Mouse (Mus musculus): ENCODE measurements around the gene Cav2. TPM values are rescaled to one million over a fixed set of nuclear protein-coding genes. Genes with fewer than 3 reads are reported as not detected.

Gene Cav2
- total RNA-seq (2015) (15.2 and 16.2 TPM in 2 replicates), total RNA-seq (2017) (8.4 and 9.1 TPM in 2 replicates)

DNA sequence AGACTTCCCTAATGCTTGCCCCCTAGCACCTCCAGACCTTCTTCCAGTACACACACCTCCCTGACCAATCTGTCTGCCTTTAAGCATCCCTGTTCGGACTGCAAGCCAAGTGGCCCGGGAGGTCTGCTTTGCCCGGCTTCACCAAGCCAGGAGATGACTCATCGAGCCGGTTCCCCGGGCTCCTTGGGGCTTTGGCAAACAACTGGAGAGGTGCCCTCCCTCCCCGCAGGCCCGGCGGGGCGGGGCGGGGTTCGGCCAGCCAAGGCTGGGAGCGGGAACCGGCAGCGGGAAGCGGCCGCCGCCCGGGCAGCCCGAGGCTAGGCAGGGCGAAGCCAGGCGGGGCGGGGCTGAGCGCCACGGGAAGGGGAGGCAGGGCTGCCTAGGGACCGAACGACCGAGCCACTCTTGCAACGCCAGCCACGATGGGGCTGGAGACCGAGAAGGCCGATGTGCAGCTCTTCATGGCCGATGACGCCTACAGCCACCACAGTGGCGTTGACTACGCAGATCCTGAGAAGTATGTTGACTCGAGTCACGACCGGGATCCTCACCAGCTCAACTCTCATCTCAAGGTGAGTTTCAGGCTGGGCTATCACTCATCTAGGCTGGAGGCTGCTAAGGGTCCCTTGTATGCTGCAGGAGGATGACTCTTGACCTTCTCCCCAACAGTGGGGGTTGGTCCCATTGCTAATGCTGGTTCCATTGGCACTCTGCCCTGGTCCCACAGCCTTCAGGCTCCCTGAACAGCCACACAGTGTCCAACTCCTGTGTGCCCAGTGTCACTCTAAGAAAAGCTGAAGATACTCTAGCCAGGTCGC is at the start of gene Cav2:
TSS of gene Cav2 (plus strand) at position 247 of the 818 bp plus-strand sequence.
- ATAC-seq (ENCODE audit: poor library complexity, severe bottlenecking): peak; percentile 81

DNA sequence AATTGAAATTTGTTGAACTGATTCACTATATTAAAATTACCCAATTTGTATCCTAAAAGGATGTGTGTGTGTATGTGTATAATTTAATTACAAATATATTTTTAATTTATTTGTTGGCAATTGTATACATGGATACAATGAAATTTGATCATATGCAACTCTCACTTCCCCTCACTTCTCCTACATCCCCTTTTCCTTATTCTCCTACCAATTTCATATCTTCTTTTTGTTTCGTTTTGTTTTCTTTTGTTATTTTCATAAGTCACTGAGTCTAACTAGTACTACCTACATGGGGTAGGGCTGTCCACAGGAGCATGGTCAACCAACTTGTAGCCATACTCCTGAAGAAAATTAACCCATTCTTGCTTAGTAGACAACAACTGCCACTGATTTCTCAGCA is 41.3 kb upstream of the Cav2 start:
- peak; percentile 70 for ATAC-seq (ENCODE audit: poor library complexity, severe bottlenecking)

DNA sequence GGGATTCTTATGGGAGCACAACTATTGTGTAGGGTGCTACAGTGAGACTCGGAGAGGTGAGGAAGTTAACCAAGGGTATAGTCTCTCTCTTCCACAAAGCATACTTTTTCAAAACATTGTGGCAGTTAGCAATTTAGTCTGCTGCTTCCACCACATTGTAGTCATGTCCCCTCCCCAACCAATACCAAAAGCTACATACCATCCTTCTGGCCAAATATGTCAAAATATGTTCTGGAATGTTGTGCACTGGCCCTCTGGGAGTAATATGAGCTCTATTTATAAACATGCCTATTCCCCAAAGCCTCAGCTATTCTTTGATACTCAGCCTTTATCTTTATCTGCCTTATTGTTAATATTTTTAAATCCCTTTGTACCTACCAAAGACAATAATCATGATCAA is 40.0 kb upstream of the Cav2 start:
- no peak for ATAC-seq (ENCODE audit: poor library complexity, severe bottlenecking)

DNA sequence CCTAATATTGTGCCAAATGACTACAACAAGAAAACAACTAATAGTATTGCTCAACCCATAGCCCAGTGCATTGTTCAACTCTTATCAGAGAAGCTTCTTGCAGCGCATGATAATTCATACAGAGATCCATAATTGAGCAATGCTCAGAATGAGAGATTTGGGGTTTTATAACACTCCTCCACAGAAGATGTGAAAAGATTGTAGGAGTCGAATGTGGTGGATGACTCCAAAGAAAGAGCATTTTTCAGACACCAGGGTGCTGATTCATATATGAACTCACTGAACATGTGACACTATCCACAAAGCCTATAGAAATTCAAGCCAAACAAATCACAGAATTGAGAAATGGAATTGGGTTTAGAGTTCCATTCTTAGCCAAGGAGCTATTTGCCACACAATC is 34.0 kb upstream of the Cav2 start:
- no peak for ATAC-seq (ENCODE audit: poor library complexity, severe bottlenecking)

DNA sequence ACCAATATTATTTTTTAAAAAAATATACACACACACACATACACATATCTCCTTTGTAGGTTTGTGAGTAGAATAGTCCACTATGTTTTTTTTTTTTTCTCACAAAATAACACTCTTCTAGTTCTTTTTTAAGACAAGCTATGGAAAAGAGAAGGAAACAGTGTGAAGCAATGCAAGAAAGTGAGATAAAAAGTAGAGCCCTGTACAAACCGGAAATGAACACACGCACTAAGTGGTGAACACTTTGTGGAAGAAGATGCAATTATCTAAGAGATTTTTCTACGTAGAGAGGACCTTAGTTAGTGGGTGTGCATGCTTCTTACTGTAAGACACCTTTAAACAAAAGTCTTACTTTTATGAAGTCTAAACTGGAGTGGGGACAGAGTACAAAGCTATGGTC is 33.3 kb upstream of the Cav2 start:
- ATAC-seq (ENCODE audit: poor library complexity, severe bottlenecking): peak; percentile 63

DNA sequence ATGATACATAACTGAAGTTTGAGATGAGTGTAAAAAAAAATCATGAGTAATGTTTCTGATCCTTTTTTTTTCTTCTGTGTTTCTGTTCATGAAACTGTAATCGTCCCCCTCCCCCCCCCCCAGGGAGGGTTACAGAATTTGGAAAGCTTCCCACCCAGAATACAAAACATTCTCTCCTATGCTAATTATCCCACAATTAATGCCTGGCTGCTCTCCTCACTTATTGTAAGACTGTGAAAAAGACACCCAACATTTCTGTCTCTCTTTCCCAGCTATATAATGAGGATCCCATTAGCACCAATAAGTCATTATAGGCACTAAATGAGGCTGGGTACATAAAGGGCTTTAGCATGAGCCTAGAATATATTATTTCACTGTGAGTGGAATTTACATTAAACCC is 32.7 kb upstream of the Cav2 start:
- no peak for ATAC-seq (ENCODE audit: poor library complexity, severe bottlenecking)

DNA sequence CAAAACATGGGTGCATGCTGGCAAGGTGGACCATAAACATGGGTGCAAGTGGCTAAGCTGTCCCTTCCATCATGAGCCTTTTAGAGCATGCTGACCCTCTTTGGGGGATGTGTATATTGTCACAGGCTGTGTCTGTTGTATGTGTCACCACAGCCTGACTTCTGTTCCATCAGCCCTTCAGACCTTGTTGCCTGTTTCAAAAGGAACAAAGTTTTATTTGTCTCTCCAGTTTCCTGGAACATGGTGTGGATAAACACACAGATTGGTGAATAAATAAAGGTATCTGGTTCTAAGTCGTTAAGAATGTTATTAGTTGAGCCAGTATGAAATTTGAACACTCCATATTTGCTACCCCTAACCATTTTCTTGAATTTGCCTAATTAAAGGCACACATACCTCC is 29.0 kb upstream of the Cav2 start:
- ATAC-seq (ENCODE audit: poor library complexity, severe bottlenecking): no peak

DNA sequence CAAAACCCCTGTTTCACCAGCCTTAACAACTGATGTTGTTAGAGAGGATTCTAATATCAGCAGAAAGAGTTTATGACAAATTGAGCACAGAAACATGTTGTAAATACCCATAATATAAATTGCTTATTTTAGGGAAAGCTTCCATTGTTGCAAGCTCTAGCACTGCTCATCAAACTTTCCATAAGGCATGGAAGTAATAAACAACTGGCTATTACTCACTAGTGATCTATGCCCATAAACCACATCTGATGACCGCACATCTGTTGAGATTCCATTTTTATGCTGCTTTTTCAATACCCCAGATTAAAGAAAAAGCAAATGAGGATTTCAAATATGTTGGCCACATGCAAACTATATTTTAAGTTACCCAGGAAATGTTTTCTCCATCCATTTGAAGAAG is 22.8 kb upstream of the Cav2 start:
- no peak for ATAC-seq (ENCODE audit: poor library complexity, severe bottlenecking)

DNA sequence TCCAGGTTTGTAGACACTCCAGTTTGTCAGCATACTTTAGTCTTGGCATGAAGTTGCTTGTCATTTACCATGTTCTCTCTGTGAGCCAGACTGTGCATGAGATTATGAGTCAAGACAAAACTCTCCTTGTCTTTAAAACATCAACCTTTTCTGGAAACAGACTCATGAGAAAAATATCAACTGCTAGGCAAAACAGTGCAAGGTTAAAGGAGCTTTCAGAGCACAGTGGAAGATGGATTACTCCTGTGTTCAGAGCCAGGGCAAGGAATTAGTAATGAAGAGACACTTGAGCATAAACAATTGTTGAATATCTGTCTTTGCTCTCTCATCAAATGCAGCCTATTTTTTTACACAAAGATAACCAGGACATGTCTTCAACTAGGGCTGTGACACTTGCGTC is 22.1 kb upstream of the Cav2 start:
- no peak for ATAC-seq (ENCODE audit: poor library complexity, severe bottlenecking)

DNA sequence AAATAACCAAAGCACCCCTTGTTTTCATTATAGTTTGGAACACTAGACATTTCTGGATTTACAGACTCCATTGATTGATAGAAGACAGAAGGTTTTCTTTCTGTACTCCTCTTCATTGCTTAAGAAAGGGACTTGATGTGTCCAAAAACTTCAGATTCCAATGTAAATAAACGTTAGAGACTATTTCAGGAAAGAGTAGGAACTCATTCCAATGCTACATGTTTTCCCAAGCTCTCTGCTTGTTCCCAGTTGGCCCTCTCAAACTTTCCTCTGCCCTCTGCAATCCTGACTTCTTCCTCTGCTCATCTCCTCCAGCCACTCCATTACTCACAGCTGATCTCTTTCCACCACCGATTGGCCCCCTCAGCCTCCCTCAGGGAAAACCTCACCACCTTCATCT is 18.2 kb upstream of the Cav2 start:
- ATAC-seq (ENCODE audit: poor library complexity, severe bottlenecking): no peak

DNA sequence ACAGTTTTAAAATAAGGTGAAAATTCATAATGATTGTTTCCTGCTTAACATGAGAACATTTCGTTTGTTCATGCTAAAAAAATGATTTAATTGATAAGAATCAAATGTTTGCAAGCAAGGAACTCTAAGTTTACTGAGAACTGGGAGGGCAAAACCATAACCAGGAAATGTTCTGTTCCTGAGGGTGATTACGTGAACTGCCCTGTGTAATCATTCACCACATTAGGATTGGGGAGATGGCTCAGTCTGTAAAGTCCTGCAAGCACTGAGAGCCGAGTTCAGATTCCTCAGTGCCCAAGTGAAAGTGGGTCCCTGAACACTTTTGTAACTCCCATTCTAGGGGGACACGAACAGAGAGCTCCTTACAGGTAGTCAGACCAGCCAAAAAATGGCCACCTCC is 15.9 kb upstream of the Cav2 start:
- ATAC-seq (ENCODE audit: poor library complexity, severe bottlenecking): no peak

DNA sequence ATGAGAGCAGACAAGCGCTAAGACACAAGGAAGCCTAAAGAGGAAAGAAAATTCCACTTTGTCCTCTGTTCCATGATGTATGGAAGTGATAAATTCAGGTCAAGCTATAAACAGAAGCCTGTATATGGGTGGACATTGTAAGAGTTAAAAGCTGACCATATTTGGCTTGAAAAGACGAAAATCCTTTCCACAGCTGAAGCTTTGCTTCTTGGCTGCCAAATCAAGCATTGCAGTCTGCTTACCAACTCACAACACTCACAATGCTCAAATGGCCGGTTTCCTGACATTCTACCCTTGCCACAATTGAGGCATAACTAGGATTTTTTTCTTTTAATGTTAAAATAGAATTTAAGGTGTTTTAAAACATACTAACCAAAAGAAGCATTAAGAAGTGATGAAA is 14.5 kb upstream of the Cav2 start:
- no peak for ATAC-seq (ENCODE audit: poor library complexity, severe bottlenecking)

DNA sequence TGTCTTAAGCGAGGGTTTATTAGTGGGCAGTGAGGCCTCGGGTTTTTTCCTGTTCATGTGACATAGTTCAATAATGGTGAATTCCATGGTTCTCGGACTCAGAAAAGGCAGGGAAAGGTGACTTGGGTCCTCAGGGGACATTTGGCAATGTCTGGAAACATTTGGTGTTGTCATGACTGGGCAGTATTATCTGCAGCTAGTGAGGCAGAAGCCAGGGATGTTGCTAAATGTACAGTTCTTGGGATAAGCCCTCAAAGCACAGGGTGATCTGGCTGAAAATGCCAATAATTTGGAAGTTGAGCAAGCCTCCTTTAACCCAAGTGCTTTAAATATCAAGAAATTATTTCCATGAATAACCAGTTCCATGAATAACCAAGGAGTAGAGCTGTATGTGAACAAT is 2.6 kb upstream of the Cav2 start:
- ATAC-seq (ENCODE audit: poor library complexity, severe bottlenecking): no peak

DNA sequence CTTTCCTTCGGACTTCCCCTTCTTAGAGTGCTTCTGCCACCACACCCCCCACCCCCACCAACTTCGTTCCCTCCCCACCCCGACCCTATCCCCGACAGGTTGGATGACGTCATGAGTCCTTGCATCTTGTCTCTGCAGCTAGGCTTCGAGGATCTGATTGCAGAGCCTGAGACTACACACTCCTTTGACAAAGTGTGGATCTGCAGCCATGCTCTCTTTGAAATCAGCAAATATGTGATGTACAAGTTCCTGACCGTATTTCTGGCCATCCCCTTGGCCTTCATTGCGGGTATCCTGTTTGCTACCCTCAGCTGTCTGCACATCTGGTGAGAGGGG is 740 bp downstream of the Cav2 start:
- peak; percentile 50; the same call in 1 of the 2 replicates for ATAC-seq (ENCODE audit: poor library complexity, severe bottlenecking)

DNA sequence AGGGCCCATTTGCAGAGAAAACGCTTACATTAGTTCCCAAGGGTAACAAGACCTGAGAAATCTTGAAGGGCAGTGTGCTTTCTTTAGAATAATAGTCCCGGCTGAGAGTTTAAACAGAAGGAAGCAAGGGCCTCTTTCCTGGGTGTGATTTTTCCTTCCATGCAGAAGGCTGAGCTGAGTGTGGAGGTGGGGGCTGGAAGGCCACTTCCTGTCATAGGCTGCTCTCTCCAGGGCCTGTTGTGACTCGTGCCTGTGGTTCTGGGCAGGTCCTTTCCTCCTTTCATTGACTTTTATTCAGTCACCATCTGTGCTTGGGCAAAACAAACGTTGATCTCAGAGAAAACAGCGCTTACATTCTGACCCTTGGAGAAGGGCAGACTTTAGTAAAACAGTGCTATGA is 1.2 kb downstream of the Cav2 start:
- ATAC-seq (ENCODE audit: poor library complexity, severe bottlenecking): no peak

DNA sequence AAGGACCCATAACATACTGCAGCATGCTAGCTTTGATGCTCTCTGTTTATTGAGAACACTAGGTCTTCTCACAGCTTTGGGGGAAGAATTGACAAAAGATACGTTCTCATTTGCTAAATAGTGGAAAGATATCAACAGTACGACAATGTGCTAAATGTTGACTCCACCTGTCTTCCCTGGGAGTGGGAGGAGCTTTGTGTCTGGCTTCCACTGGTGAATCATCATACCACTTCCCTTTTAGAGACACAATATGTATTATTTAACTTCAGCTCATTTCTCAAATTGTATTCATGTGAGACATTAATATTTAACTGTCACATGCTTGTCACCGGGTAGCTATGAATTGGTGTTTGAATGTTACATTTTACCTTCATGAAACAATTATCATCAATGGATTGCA is 2.8 kb downstream of the Cav2 start:
- peak; percentile 62 for ATAC-seq (ENCODE audit: poor library complexity, severe bottlenecking)

DNA sequence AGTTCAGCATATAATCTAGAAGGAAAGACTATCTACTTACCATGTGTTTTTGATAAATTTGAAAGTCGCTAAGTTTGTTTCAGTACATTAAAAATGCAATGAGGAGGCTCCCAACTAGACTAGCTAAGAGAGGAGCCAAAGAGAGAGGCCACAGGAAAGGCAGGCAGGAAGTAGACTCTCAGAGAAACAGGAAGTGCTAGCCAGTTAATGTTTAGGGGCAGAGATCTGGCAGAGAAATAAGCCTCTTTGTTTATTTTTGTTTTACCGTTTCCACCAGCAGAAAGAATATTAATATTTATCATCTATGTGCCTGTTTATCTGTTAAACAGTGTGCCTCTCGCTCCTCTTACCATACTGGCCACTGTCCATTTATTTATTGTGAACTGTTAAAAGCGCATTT is 5.4 kb downstream of the Cav2 start:
- ATAC-seq (ENCODE audit: poor library complexity, severe bottlenecking): peak; percentile 72

DNA sequence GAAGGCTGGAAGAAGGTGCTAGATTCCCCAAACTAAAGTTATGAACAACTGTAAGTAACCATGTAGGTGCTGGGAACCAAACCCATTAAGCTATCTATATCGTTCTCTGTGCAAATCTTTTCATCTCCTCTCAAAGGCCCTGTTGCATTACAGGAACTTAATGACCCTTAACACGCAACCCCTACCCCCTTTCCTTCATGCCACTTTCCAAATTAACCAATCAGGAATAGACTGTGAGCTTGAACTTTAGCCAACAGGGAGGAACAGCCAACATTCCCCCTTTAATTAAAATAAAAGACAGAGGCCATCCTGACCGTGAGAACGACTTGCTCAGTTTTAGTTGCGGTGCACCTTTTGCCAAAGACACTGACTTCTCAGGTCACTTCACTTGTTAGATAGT is 14.1 kb downstream of the Cav2 start:
- ATAC-seq (ENCODE audit: poor library complexity, severe bottlenecking): no peak

DNA sequence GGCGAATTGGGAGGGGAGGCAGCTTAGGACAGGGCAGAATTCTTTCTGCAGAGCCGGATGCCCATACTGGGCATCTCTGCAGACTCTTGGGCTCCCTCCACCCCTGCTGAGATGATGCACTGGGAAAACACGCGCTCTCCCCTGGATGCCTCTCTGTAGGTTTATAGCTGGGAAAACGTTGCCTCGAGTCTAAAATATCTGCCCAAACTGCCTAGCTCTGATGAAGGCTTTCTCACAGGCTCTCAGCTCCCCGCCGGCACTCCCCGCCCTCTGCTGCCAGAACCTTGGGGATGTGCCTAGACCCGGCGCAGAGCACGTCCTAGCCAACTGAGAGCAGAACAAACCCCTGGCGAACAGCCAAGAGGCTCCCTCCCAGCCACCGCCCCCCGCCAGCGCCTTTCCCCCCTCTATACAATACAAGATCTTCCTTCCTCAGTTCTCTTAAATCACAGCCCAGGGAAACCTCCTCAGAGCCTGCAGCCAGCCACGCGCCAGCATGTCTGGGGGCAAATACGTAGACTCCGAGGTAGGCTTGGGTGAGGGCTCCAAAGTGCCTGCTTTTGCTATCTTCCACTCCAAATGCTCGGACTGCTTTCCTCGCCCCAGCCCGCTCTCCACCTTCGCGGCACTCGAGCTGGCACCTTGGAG is 25.1 kb downstream of the Cav2 start, which contains the start of gene Cav1:
TSS of gene Cav1 (plus strand) at position 382 of the 648 bp plus-strand sequence.
- peak; percentile 63 for ATAC-seq (ENCODE audit: poor library complexity, severe bottlenecking)

DNA sequence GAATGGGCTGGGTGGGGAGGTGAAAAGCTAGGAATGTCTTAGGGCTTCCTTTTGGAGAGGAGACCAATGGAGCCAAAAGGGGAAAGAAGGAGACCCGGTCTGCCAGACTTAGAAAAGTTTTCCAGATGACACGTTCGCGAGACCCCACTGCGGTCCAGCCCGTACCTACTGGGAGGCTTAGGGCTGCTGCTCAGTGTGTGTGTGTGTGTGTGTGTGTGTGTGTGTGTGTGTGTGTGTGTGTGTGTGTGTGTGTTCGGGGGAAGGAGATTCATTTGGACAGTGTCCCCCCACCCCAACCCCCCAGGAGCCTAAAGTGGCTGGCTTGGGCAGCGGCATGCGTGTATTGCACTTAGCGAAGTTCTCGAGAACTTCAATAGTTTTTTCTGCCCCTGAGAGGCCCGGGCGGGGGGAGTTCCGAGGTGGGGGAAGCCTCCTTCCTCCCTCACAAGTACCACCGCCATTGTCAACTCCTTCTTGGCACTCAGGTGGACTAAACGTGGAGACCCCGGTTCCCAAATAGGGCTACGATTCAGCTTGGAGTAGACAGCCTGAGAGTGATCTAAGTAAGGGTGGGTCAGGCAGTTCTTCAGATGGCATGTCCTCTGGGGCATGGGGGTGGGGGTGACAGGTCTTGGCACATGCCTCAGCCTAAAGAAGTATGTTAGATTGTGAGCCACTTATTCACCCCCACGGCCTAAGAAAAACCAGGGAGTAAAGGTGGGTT is 25.8 kb downstream of the Cav2 start:
- ATAC-seq (ENCODE audit: poor library complexity, severe bottlenecking): peak; percentile 10; the same call in 1 of the 2 replicates

DNA sequence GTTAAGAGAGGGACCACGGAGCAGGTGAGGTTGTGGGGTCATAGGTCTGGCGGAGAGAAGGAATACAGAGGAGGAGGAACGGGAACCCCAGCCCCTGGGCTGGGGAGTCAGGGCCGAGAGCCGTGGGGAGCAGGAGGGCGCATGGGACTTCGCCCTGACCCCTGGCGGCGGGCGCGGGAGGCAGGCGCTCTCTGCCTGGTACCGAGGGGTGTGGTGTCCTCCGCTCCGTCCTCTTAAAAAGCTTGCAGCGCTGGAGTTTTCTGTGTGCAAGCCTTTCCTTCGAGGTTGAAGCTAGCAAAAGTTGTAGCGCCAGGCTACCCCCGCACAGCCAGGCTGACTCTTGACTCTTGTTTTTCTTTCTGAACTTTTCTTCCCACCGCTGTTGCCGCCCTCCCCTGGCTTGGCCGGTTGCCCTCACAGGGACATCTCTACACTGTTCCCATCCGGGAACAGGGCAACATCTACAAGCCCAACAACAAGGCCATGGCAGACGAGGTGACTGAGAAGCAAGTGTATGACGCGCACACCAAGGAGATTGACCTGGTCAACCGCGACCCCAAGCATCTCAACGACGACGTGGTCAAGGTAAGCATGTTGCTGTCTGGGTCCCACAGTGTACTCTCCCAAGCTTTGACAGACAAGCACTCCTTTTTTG is 26.6 kb downstream of the Cav2 start:
- ATAC-seq (ENCODE audit: poor library complexity, severe bottlenecking): peak; percentile 98

Measured in megakaryocyte, adult 5-6 weeks (primary cell).